Mouse (Mus musculus) MEL (cell line): ENCODE results near the gene Dnajc2. TPM values are rescaled to one million over a fixed set of nuclear protein-coding genes. Genes with fewer than 3 reads are reported as not detected.

ENCODE experiments used
- DNase-seq: peaks from one replicate; pipeline ENCODE4 v3.0.0; 2011; ENCODE audit warnings: low read depth, low spot score
- H3K27ac ChIP-seq: 2 replicates; pipeline ENCODE4 v1.5.1; 2012; ENCODE audit warnings: low read depth, mild to moderate bottlenecking, control low read depth, low read length, moderate library complexity; ENCODE audit not compliant: control insufficient read depth
- H3K27me3 ChIP-seq, 2 experiments: fragments of 150-350 bp in 1 of 2; sonication (generic) in 1 of 2; 2 replicates each; pipeline ENCODE4 v1.6.1; 2012; ENCODE audit warnings: low read length in 2 of 2, mild to moderate bottlenecking in 2 of 2, improper control_type of control experiment in 1 of 2, moderate library complexity in 1 of 2; ENCODE audit not compliant: insufficient read depth in 2 of 2, control insufficient read depth in 1 of 2
- H3K36me3 ChIP-seq, 2 experiments: 2 replicates each; pipeline ENCODE4 v1.6.1; 2012 to 2014; ENCODE audit warnings: low read length in 2 of 2, improper control_type of control experiment in 1 of 2, inconsistent platforms in 1 of 2, mild to moderate bottlenecking in 1 of 2; ENCODE audit not compliant: insufficient read depth in 2 of 2, control insufficient read depth in 1 of 2
- H3K4me1 ChIP-seq, 2 experiments: fragments of 150-350 bp in 1 of 2; sonication (generic) in 1 of 2; 2 replicates each; pipeline ENCODE4 v1.6.1; 2012; ENCODE audit warnings: low read length in 2 of 2, improper control_type of control experiment in 1 of 2, mild to moderate bottlenecking in 1 of 2; ENCODE audit not compliant: insufficient read depth in 2 of 2, control insufficient read depth in 1 of 2
- H3K4me3 ChIP-seq, 2 experiments: fragments of 150-350 bp in 1 of 2; sonication (generic) in 1 of 2; 2 replicates each; pipeline ENCODE4 v1.5.1; 2012; ENCODE audit warnings: low read depth in 2 of 2, low read length in 2 of 2, mild to moderate bottlenecking in 2 of 2, moderate library complexity in 2 of 2, control low read depth in 1 of 2, improper control_type of control experiment in 1 of 2; ENCODE audit not compliant: control insufficient read depth in 1 of 2, insufficient read depth in 1 of 2
- H3K79me2 ChIP-seq: 2 replicates; pipeline ENCODE4 v1.6.1; 2012; ENCODE audit warnings: mild to moderate bottlenecking, low read length, moderate library complexity; ENCODE audit not compliant: control insufficient read depth, poor library complexity, insufficient read depth
- H3K9ac ChIP-seq: 2 replicates; pipeline ENCODE4 v1.6.1; 2012; ENCODE audit warnings: low read depth, mild to moderate bottlenecking, control low read depth, low read length, moderate library complexity; ENCODE audit not compliant: control insufficient read depth, poor library complexity, severe bottlenecking
- H3K9me3 ChIP-seq: fragments of 150-350 bp; sonication (generic); replicated peaks from 2 replicates; pipeline ENCODE4 v1.6.1; 2012; ENCODE audit warnings: mild to moderate bottlenecking, low read length, improper control_type of control experiment, moderate library complexity; ENCODE audit not compliant: insufficient read depth
- CHD1 ChIP-seq: IDR thresholded peaks from 2 replicates; pipeline ENCODE4 v1.6.1; 2012; ENCODE audit warnings: low read depth, mild to moderate bottlenecking, inconsistent platforms, low read length, improper control_type of control experiment
- CHD2 ChIP-seq: IDR thresholded peaks from 2 replicates; pipeline ENCODE4 v1.6.1; 2011; ENCODE audit warnings: low read length, improper control_type of control experiment
- CTCF ChIP-seq, 3 experiments: IDR thresholded peaks in 2 of 3; conservative IDR thresholded peaks in 1 of 3; 2 replicates each; pipeline ENCODE4 v1.5.1; 2011 to 2012; ENCODE audit warnings: low read length in 3 of 3, low read depth in 2 of 3, mild to moderate bottlenecking in 2 of 3, improper control_type of control experiment in 1 of 3, inconsistent platforms in 1 of 3, mixed read lengths in 1 of 3, moderate library complexity in 1 of 3; ENCODE audit not compliant: control insufficient read depth in 1 of 3, insufficient read depth in 1 of 3, poor library complexity in 1 of 3, severe bottlenecking in 1 of 3
- E2F4 ChIP-seq: IDR thresholded peaks from 2 replicates; pipeline ENCODE4 v1.6.1; 2011; ENCODE audit warnings: low read depth, low read length, improper control_type of control experiment, borderline replicate concordance
- ELF1 ChIP-seq: IDR thresholded peaks from 2 replicates; pipeline ENCODE4 v1.6.1; 2014; ENCODE audit warnings: low read depth, mild to moderate bottlenecking, inconsistent platforms, low read length, improper control_type of control experiment, moderate library complexity
- ETS1 ChIP-seq: IDR thresholded peaks from 2 replicates; pipeline ENCODE4 v1.6.1; 2012; ENCODE audit warnings: low read depth, mild to moderate bottlenecking, inconsistent platforms, low read length, improper control_type of control experiment, moderate library complexity
- GABPA ChIP-seq: IDR thresholded peaks from 2 replicates; pipeline ENCODE4 v1.6.1; 2012; ENCODE audit warnings: low read depth, mild to moderate bottlenecking, inconsistent platforms, low read length, improper control_type of control experiment, moderate library complexity
- GATA1 ChIP-seq: IDR thresholded peaks from 2 replicates; pipeline ENCODE4 v1.6.1; 2011; ENCODE audit warnings: low read depth, low read length, improper control_type of control experiment
- HCFC1 ChIP-seq: IDR thresholded peaks from 2 replicates; pipeline ENCODE4 v1.6.1; 2012; ENCODE audit warnings: low read depth, mild to moderate bottlenecking, inconsistent platforms, low read length, improper control_type of control experiment, moderate library complexity
- JUND ChIP-seq: IDR thresholded peaks from 2 replicates; pipeline ENCODE4 v1.6.1; 2011; ENCODE audit warnings: low read depth, mild to moderate bottlenecking, improper control_type of control experiment, low read length
- MAX ChIP-seq: IDR thresholded peaks from 2 replicates; pipeline ENCODE4 v1.6.1; 2011; ENCODE audit warnings: low read length, improper control_type of control experiment
- MXI1 ChIP-seq: IDR thresholded peaks from 2 replicates; pipeline ENCODE4 v1.6.1; 2011; ENCODE audit warnings: mild to moderate bottlenecking, low read depth, low read length, improper control_type of control experiment
- MYB ChIP-seq: IDR thresholded peaks from 2 replicates; pipeline ENCODE4 v1.6.1; 2011; ENCODE audit warnings: mild to moderate bottlenecking, low read depth, low read length, improper control_type of control experiment
- NELFE ChIP-seq: IDR thresholded peaks from 2 replicates; pipeline ENCODE4 v1.6.1; 2011; ENCODE audit warnings: low read depth, low read length, improper control_type of control experiment
- POLR2A ChIP-seq, 2 experiments: IDR thresholded peaks; 2 replicates each; pipeline ENCODE4 v1.6.1; 2011 to 2012; ENCODE audit warnings: low read length in 2 of 2, mild to moderate bottlenecking in 2 of 2, control low read depth in 1 of 2, improper control_type of control experiment in 1 of 2, low read depth in 1 of 2, moderate library complexity in 1 of 2; ENCODE audit not compliant: control insufficient read depth in 1 of 2, insufficient read depth in 1 of 2, poor library complexity in 1 of 2
- RCOR1 ChIP-seq: IDR thresholded peaks from 2 replicates; pipeline ENCODE4 v1.6.1; 2012; ENCODE audit warnings: low read depth, mild to moderate bottlenecking, inconsistent platforms, low read length, improper control_type of control experiment
- SIN3A ChIP-seq: IDR thresholded peaks from 2 replicates; pipeline ENCODE4 v1.6.1; 2012; ENCODE audit warnings: low read length, improper control_type of control experiment, inconsistent platforms
- SMC3 ChIP-seq: IDR thresholded peaks from 2 replicates; pipeline ENCODE4 v1.6.1; 2011; ENCODE audit warnings: low read depth, low read length, improper control_type of control experiment
- TBP ChIP-seq: IDR thresholded peaks from 2 replicates; pipeline ENCODE4 v1.8.0; 2011; ENCODE audit warnings: low read depth, low read length, improper control_type of control experiment
- UBTF ChIP-seq: IDR thresholded peaks from 2 replicates; pipeline ENCODE4 v1.6.1; 2012; ENCODE audit warnings: low read depth, mild to moderate bottlenecking, inconsistent platforms, low read length, improper control_type of control experiment, moderate library complexity, borderline replicate concordance; ENCODE audit not compliant: insufficient read depth
- ZC3H11A ChIP-seq: IDR thresholded peaks from 2 replicates; pipeline ENCODE4 v1.6.1; 2012; ENCODE audit warnings: low read depth, mild to moderate bottlenecking, inconsistent platforms, low read length, improper control_type of control experiment
- ZKSCAN1 ChIP-seq: IDR thresholded peaks from 2 replicates; pipeline ENCODE4 v1.6.1; 2012; ENCODE audit warnings: low read depth, mild to moderate bottlenecking, inconsistent platforms, low read length, improper control_type of control experiment, moderate library complexity
- polyA plus RNA-seq, 2 experiments: library from polyadenylated mRNA; stranded (reverse) in 1 of 2; unstranded in 1 of 2; fragments of >175 nt in 1 of 2; fragments of >200 nt in 1 of 2; gene quantifications; 2 replicates each; pipeline versions ENCODE4 v1.2.1 to v1.2.4; 2012; ENCODE audit warnings: low replicate concordance in 2 of 2, low read depth in 1 of 2; ENCODE audit not compliant: insufficient read length in 2 of 2, insufficient read depth in 1 of 2, missing spikeins in 1 of 2
- total RNA-seq: library from RNA; depleted of rRNA; stranded (reverse); fragments of 300-350 nt; gene quantifications from 2 replicates; pipeline ENCODE4 v1.2.3, GENCODE M21; 2012

The Dnajc2 gene
- total and polyA plus RNA-seq, 3 experiments: 64.7 to 211 (median 199) TPM

- Histone ChIP-seq H3K4me3 (no peak overlapping the region), H3K27me3 (no peaks in the 10 kb centered on the region), H3K27ac (no peak overlapping the region), H3K79me2 (no peaks in the 10 kb centered on the region), H3K4me1 (no peaks in the 10 kb centered on the region), H3K36me3 (no peaks in the 10 kb centered on the region), H3K9ac (no peak overlapping the region), H3K9me3 (no peaks in the 10 kb centered on the region)
- no peak for DNase-seq
- no peak for TF ChIP-seq GATA1
- no peak for TF ChIP-seq GABPA
These were observed 60.6 kb downstream of the Dnajc2 start for GRCm38 (mm10) chr5:21724427-21724826.

DNA sequence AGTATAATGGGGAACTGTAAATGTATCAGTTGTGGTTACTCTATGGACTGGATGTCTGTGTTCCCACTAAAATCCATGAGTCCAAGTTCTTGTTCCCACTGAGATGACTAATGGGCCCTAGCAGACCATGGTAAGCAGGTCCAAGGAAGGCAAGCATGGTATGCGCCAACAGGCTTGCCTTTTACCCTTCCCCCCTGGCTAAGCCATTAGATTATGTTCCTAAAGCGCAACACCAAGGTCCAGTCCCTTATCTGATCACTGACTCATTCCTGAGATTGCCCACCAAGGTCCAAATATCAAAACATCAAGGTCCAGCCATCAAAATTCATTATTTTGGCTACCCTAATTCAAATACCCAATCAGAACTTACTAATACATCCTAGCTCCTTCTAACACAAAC lies 65.8 kb downstream of the Dnajc2 start:
- Histone ChIP-seq H3K9ac (no peak overlapping the region), H3K9me3 (no peaks in the 10 kb centered on the region), H3K27ac (no peak overlapping the region), H3K36me3 (peaks cover 0 to 7% of the 10 kb centered on the region in 2 experiments; a peak in 2 of 4 replicates), H3K4me1 (peaks cover 2 to 7% of the 10 kb centered on the region in 2 experiments; a peak in 2 of 4 replicates), H3K79me2 (no peaks in the 10 kb centered on the region), H3K4me3 (no peak overlapping the region), H3K27me3 (no peaks in the 10 kb centered on the region)
- no peak for DNase-seq
- no peak for TF ChIP-seq MYB
- TF ChIP-seq HCFC1: no peak
- no peak for TF ChIP-seq ZC3H11A
- TF ChIP-seq ELF1: no peak
- no peak for TF ChIP-seq CHD1
- no peak for TF ChIP-seq POLR2A (IDR thresholded peaks at IDR 0.05; ENCODE audit: control insufficient read depth in 1 of 2, insufficient read depth in 1 of 2, low read depth in 1 of 2, low read length in 2 of 2, poor library complexity in 1 of 2)
- TF ChIP-seq RCOR1: no peak
- no peak for TF ChIP-seq CHD2
- no peak for TF ChIP-seq E2F4
- TF ChIP-seq JUND: no peak
- TF ChIP-seq CTCF (IDR thresholded peaks at IDR 0.05 in 2 of 3, conservative IDR thresholded peaks at IDR 0.05 in 1 of 3; ENCODE audit: control insufficient read depth in 1 of 3, insufficient read depth in 1 of 3, low read depth in 2 of 3, low read length in 3 of 3, poor library complexity in 1 of 3, severe bottlenecking in 1 of 3): no peak
- TF ChIP-seq SMC3: no peak
- TF ChIP-seq MAX: no peak
- no peak for TF ChIP-seq TBP
- no peak for TF ChIP-seq ZKSCAN1
- TF ChIP-seq ETS1: no peak
- no peak for TF ChIP-seq MXI1
- no peak for TF ChIP-seq UBTF
- no peak for TF ChIP-seq NELFE
- no peak for TF ChIP-seq SIN3A
